Mouse (Mus musculus): ENCODE results near the gene Spryd4. TPM values are rescaled to one million over a fixed set of nuclear protein-coding genes. Genes with fewer than 3 reads are reported as not detected.
A peak's percentile ranks its signal among the peaks of the same experiment; 100 is the strongest.
"Not testable (repeated sequence)": the region's sequence is repeated elsewhere in the genome, so short reads cannot be mapped to it uniquely, and the experiment has no call there.

Gene Spryd4
- polyA plus RNA-seq, 1 experiment: 0.73 TPM

GRCm38 (mm10) chr10:128210131-128210530, 1.5 kb downstream of the Spryd4 start:
- Histone ChIP-seq H3K36me3 (replicated peaks; ENCODE audit: low read length) (peaks cover 21% of the 10 kb centered on the region), H3K9me3 (no peaks in the 10 kb centered on the region), H3K4me3 (replicated peaks) (no peak overlapping the region), H3K27me3 (replicated peaks) (peaks cover 11% of the 10 kb centered on the region), H3K4me1 (peaks cover 32% of the 10 kb centered on the region)
- TF ChIP-seq GATA1 (IDR thresholded peaks at IDR 0.05; ENCODE audit: borderline replicate concordance, low read length) (no peak), FLI1 (IDR thresholded peaks at IDR 0.05; ENCODE audit: low read length) (no peak)

GRCm38 (mm10) chr10:128209311-128210009, 2.1 kb downstream of the Spryd4 start:
- no peak for TF ChIP-seq FLI1 (IDR thresholded peaks at IDR 0.05; ENCODE audit: low read length)
- no peak for TF ChIP-seq GATA1 (IDR thresholded peaks at IDR 0.05; ENCODE audit: borderline replicate concordance, low read length)
- H3K27me3 ChIP-seq (replicated peaks): peaks cover 13% of the 10 kb centered on the region
- H3K4me1 ChIP-seq: peaks cover 32% of the 10 kb centered on the region
- peaks cover 21% of the 10 kb centered on the region for H3K36me3 ChIP-seq (replicated peaks; ENCODE audit: low read length)
- no peak overlapping the region for H3K4me3 ChIP-seq (replicated peaks)
- H3K9me3 ChIP-seq: no peaks in the 10 kb centered on the region

- Histone ChIP-seq H3K9me3 (no peaks in the 10 kb centered on the region), H3K27me3 (replicated peaks) (peaks cover 6% of the 10 kb centered on the region), H3K4me3 (replicated peaks) (no peak overlapping the region), H3K4me1 (peaks cover 34% of the 10 kb centered on the region), H3K36me3 (replicated peaks; ENCODE audit: low read length) (peaks cover 21% of the 10 kb centered on the region)
- TF ChIP-seq FLI1 (IDR thresholded peaks at IDR 0.05; ENCODE audit: low read length) (no peak), GATA1 (IDR thresholded peaks at IDR 0.05; ENCODE audit: borderline replicate concordance, low read length) (no peak)
These were observed 3.3 kb downstream of the Spryd4 start for GRCm38 (mm10) chr10:128208326-128208725.

- Histone ChIP-seq H3K4me1 (peaks cover 23% of the 10 kb centered on the region), H3K4me3 (replicated peaks) (peak overlapping the region; percentile 31), H3K9me3 (no peaks in the 10 kb centered on the region), H3K36me3 (replicated peaks; ENCODE audit: low read length) (peaks cover 16% of the 10 kb centered on the region), H3K27me3 (replicated peaks) (peaks cover 19% of the 10 kb centered on the region)
- TF ChIP-seq FLI1 (IDR thresholded peaks at IDR 0.05; ENCODE audit: low read length): no peak
These were observed 6.7 kb downstream of the Spryd4 start for GRCm38 (mm10) chr10:128204941-128205340.

GRCm38 (mm10) chr10:128201856-128202255, 9.8 kb downstream of the Spryd4 start:
- Histone ChIP-seq H3K9me3 (no peaks in the 10 kb centered on the region), H3K4me1 (peaks cover 23% of the 10 kb centered on the region), H3K4me3 (replicated peaks) (peak overlapping the region; percentile 33), H3K27me3 (replicated peaks) (peaks cover 33% of the 10 kb centered on the region), H3K36me3 (replicated peaks; ENCODE audit: low read length) (peaks cover 2% of the 10 kb centered on the region)
- TF ChIP-seq FLI1 (IDR thresholded peaks at IDR 0.05; ENCODE audit: low read length): no peak
- TF ChIP-seq GATA1 (IDR thresholded peaks at IDR 0.05; ENCODE audit: borderline replicate concordance, low read length): no peak

GRCm38 (mm10) chr10:128194551-128195461, 16.8 kb downstream of the Spryd4 start:
- H3K9me3 ChIP-seq: no peaks in the 10 kb centered on the region
- H3K36me3 ChIP-seq (replicated peaks; ENCODE audit: low read length): no peaks in the 10 kb centered on the region
- peaks cover 25% of the 10 kb centered on the region for H3K4me1 ChIP-seq
- H3K27me3 ChIP-seq (replicated peaks): peaks cover 47% of the 10 kb centered on the region
- no peak for TF ChIP-seq FLI1 (IDR thresholded peaks at IDR 0.05; ENCODE audit: low read length)
- no peak for TF ChIP-seq GATA1 (IDR thresholded peaks at IDR 0.05; ENCODE audit: borderline replicate concordance, low read length)
- H3K4me3 ChIP-seq (replicated peaks): peak overlapping the region; percentile 93

GRCm38 (mm10) chr10:128194024-128194550, 17.5 kb downstream of the Spryd4 start, which contains the start of gene Gls2:
Gene Gls2, plus strand, starts transcription at chr10:128194457.
- no peaks in the 10 kb centered on the region for H3K9me3 ChIP-seq
- peaks cover 25% of the 10 kb centered on the region for H3K4me1 ChIP-seq
- peaks cover 43% of the 10 kb centered on the region for H3K27me3 ChIP-seq (replicated peaks)
- H3K36me3 ChIP-seq (replicated peaks; ENCODE audit: low read length): no peaks in the 10 kb centered on the region
- peak within 1 kb of the TSS; percentile 93 for H3K4me3 ChIP-seq (replicated peaks)
- TF ChIP-seq GATA1 (IDR thresholded peaks at IDR 0.05; ENCODE audit: borderline replicate concordance, low read length) (no peak), FLI1 (IDR thresholded peaks at IDR 0.05; ENCODE audit: low read length) (no peak)

GRCm38 (mm10) chr10:128193113-128193512, 18.5 kb downstream of the Spryd4 start:
- H3K4me1 ChIP-seq: peaks cover 28% of the 10 kb centered on the region
- no peak overlapping the region for H3K4me3 ChIP-seq (replicated peaks)
- TF ChIP-seq GATA1 (IDR thresholded peaks at IDR 0.05; ENCODE audit: borderline replicate concordance, low read length) (no peak), FLI1 (IDR thresholded peaks at IDR 0.05; ENCODE audit: low read length) (no peak)
- H3K36me3 ChIP-seq (replicated peaks; ENCODE audit: low read length): no peaks in the 10 kb centered on the region
- H3K27me3 ChIP-seq (replicated peaks): peaks cover 37% of the 10 kb centered on the region
- no peaks in the 10 kb centered on the region for H3K9me3 ChIP-seq

- peaks cover 32% of the 10 kb centered on the region for H3K4me1 ChIP-seq
- H3K36me3 ChIP-seq (replicated peaks; ENCODE audit: low read length); H3K4me3 ChIP-seq (replicated peaks); H3K9me3 ChIP-seq: not testable (repeated sequence)
- H3K27me3 ChIP-seq (replicated peaks): peaks cover 37% of the 10 kb centered on the region
These were observed 19.4 kb downstream of the Spryd4 start for GRCm38 (mm10) chr10:128192030-128192766.
